Mouse (Mus musculus): ENCODE results near the gene Lekr1.

DNA sequence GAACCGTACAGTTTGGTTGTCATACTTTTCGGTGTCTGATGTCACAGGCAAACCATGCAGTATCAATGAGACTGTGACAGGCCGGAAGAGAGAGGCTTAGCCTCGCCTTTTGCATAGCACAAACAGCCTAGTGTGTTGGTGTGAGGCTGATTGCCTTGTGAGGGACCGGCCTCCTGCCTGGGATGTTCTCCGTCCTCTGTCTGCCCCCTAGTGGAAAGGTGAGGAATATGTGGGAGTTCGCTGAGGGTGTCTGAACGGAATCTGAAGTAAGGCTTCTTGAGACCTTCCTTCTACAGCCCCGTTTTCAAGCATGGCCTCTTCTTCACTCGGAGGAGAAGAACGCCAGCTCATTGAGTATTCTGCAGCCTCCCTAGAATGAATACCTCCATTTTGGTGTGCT lies 197.3 kb downstream of the Lekr1 start:
- TF ChIP-seq CTCF (IDR thresholded peaks at IDR 0.05; ENCODE audit: borderline replicate concordance, extremely low read depth, insufficient read depth, insufficient read length) (peak; percentile 99), POLR2A (IDR thresholded peaks at IDR 0.05; ENCODE audit: borderline replicate concordance, extremely low read depth, insufficient read depth, insufficient read length, poor library complexity, severe bottlenecking) (no peak)
